Mouse (Mus musculus) CH12.LX (cell line): Measurements from ENCODE around the gene Nynrin. TPM values are rescaled to one million over a fixed set of nuclear protein-coding genes. Genes with fewer than 3 reads are reported as not detected.

Experiments
- DNase-seq: peaks from one replicate; pipeline ENCODE4 v3.0.0-alpha.2; 2013; ENCODE audit errors: extremely low read depth
- H3K27ac ChIP-seq: 2 replicates; pipeline ENCODE4 v1.5.1; 2012; ENCODE audit warnings: low read depth, mild to moderate bottlenecking, control low read depth, moderate library complexity; ENCODE audit not compliant: insufficient read depth
- H3K27me3 ChIP-seq: replicated peaks from 2 replicates; pipeline ENCODE3; 2012; ENCODE audit warnings: inconsistent platforms
- H3K36me3 ChIP-seq, 2 experiments: replicated peaks in 1 of 2; 2 replicates each; pipeline versions ENCODE3 to v1.6.1; 2012; ENCODE audit warnings: inconsistent platforms in 1 of 2, low read length in 1 of 2, mild to moderate bottlenecking in 1 of 2, mixed read lengths in 1 of 2, moderate library complexity in 1 of 2; ENCODE audit not compliant: control insufficient read depth in 1 of 2, insufficient read depth in 1 of 2
- H3K4me1 ChIP-seq, 2 experiments: 2 replicates each; pipeline ENCODE4 v1.6.1; 2012; ENCODE audit warnings: inconsistent platforms in 1 of 2, moderate library complexity in 1 of 2; ENCODE audit not compliant: insufficient read depth in 2 of 2, control insufficient read depth in 1 of 2
- H3K4me2 ChIP-seq: 2 replicates; pipeline ENCODE4 v1.6.1; 2012; ENCODE audit warnings: low read depth, mild to moderate bottlenecking, control low read depth; ENCODE audit not compliant: poor library complexity, insufficient read depth, severe bottlenecking
- H3K4me3 ChIP-seq, 3 experiments: fragments of 150-350 bp in 1 of 3; sonication (generic) in 1 of 3; replicated peaks in 1 of 3; 2 replicates each; pipeline versions ENCODE3 to v1.5.1; 2011 to 2012; ENCODE audit warnings: low read depth in 2 of 3, low read length in 2 of 3, mild to moderate bottlenecking in 2 of 3, moderate library complexity in 2 of 3, control low read depth in 1 of 3, improper control_type of control experiment in 1 of 3, inconsistent platforms in 1 of 3, mixed read lengths in 1 of 3; ENCODE audit not compliant: poor library complexity in 1 of 3
- H3K79me2 ChIP-seq: replicated peaks from 2 replicates; pipeline ENCODE4 v1.6.1; 2012; ENCODE audit warnings: mild to moderate bottlenecking, moderate library complexity; ENCODE audit not compliant: control insufficient read depth, poor library complexity, insufficient read depth, severe bottlenecking; ENCODE audit errors: extremely low read depth
- H3K9ac ChIP-seq: 2 replicates; pipeline ENCODE4 v1.6.1; 2012; ENCODE audit warnings: low read depth, mild to moderate bottlenecking, control low read depth, moderate library complexity; ENCODE audit not compliant: insufficient read depth
- H3K9me3 ChIP-seq: replicated peaks from 2 replicates; pipeline ENCODE3; 2012; ENCODE audit warnings: low read length, inconsistent platforms, mixed read lengths
- CHD1 ChIP-seq: IDR thresholded peaks from 2 replicates; pipeline ENCODE4 v1.6.1; 2012; ENCODE audit warnings: low read depth, low read length, improper control_type of control experiment, inconsistent platforms
- CHD2 ChIP-seq: IDR thresholded peaks from 2 replicates; pipeline ENCODE4 v1.6.1; 2011; ENCODE audit warnings: low read length, improper control_type of control experiment
- CTCF ChIP-seq, 2 experiments: IDR thresholded peaks in 1 of 2; conservative IDR thresholded peaks in 1 of 2; 2 replicates each; pipeline ENCODE4 v1.5.1; 2011 to 2012; ENCODE audit warnings: low read depth in 2 of 2, low read length in 2 of 2, improper control_type of control experiment in 1 of 2, inconsistent platforms in 1 of 2, mild to moderate bottlenecking in 1 of 2, moderate library complexity in 1 of 2
- ELF1 ChIP-seq: IDR thresholded peaks from 2 replicates; pipeline ENCODE4 v1.6.1; 2014; ENCODE audit warnings: low read depth, mild to moderate bottlenecking, inconsistent platforms, low read length, improper control_type of control experiment
- EP300 ChIP-seq: IDR thresholded peaks from 2 replicates; pipeline ENCODE4 v1.6.1; 2011; ENCODE audit warnings: low read length, improper control_type of control experiment
- GABPA ChIP-seq: IDR thresholded peaks from 2 replicates; pipeline ENCODE4 v1.6.1; 2012; ENCODE audit warnings: low read depth, low read length, improper control_type of control experiment, inconsistent platforms; ENCODE audit not compliant: insufficient replicate concordance
- HCFC1 ChIP-seq: IDR thresholded peaks from 2 replicates; pipeline ENCODE4 v1.6.1; 2012; ENCODE audit warnings: low read depth, mild to moderate bottlenecking, inconsistent platforms, low read length, improper control_type of control experiment
- IRF4 ChIP-seq: IDR thresholded peaks from 2 replicates; pipeline ENCODE4 v1.6.1; 2014; ENCODE audit warnings: low read depth, mild to moderate bottlenecking, inconsistent platforms, low read length, improper control_type of control experiment
- JUN ChIP-seq: IDR thresholded peaks from 2 replicates; pipeline ENCODE4 v1.6.1; 2011; ENCODE audit warnings: low read depth, mild to moderate bottlenecking, low read length, improper control_type of control experiment, moderate library complexity; ENCODE audit not compliant: insufficient read depth
- JUND ChIP-seq: conservative IDR thresholded peaks from 2 replicates; pipeline ENCODE4 v1.6.1; 2011; ENCODE audit warnings: low read depth, low read length, improper control_type of control experiment
- KAT2A ChIP-seq: IDR thresholded peaks from 2 replicates; pipeline ENCODE4 v1.6.1; 2012; ENCODE audit warnings: low read length, improper control_type of control experiment, inconsistent platforms; ENCODE audit not compliant: insufficient replicate concordance
- MAFK ChIP-seq: IDR thresholded peaks from 2 replicates; pipeline ENCODE4 v1.6.1; 2011; ENCODE audit warnings: low read length, improper control_type of control experiment; ENCODE audit not compliant: insufficient replicate concordance
- MAZ ChIP-seq: IDR thresholded peaks from 2 replicates; pipeline ENCODE4 v1.6.1; 2012; ENCODE audit warnings: low read depth, mild to moderate bottlenecking, inconsistent platforms, low read length, improper control_type of control experiment, moderate library complexity
- MEF2A ChIP-seq: IDR thresholded peaks from 2 replicates; pipeline ENCODE4 v1.6.1; 2014; ENCODE audit warnings: low read depth, mild to moderate bottlenecking, inconsistent platforms, low read length, improper control_type of control experiment, borderline replicate concordance
- NELFE ChIP-seq: IDR thresholded peaks from 2 replicates; pipeline ENCODE4 v1.6.1; 2011; ENCODE audit warnings: low read depth, low read length, improper control_type of control experiment
- NRF1 ChIP-seq: IDR thresholded peaks from 2 replicates; pipeline ENCODE4 v1.6.1; 2014; ENCODE audit warnings: low read depth, mild to moderate bottlenecking, inconsistent platforms, low read length, improper control_type of control experiment, moderate library complexity
- PAX5 ChIP-seq: IDR thresholded peaks from 2 replicates; pipeline ENCODE4 v1.6.1; 2012; ENCODE audit warnings: low read length, inconsistent platforms, mixed read lengths
- POLR2A ChIP-seq: IDR thresholded peaks from 2 replicates; pipeline ENCODE4 v1.6.1; 2011; ENCODE audit warnings: low read depth, mild to moderate bottlenecking, improper control_type of control experiment, low read length
- RAD21 ChIP-seq: IDR thresholded peaks from 2 replicates; pipeline ENCODE4 v1.6.1; 2011; ENCODE audit warnings: low read depth, mild to moderate bottlenecking, low read length, improper control_type of control experiment, moderate library complexity
- SMC3 ChIP-seq: IDR thresholded peaks from 2 replicates; pipeline ENCODE4 v1.6.1; 2011; ENCODE audit warnings: low read depth, low read length, improper control_type of control experiment
- TBP ChIP-seq: conservative IDR thresholded peaks from 2 replicates; pipeline ENCODE4 v1.6.1; 2011; ENCODE audit warnings: low read depth, low read length, improper control_type of control experiment
- UBTF ChIP-seq: IDR thresholded peaks from 2 replicates; pipeline ENCODE4 v1.6.1; 2012; ENCODE audit warnings: low read depth, mild to moderate bottlenecking, inconsistent platforms, low read length, improper control_type of control experiment, moderate library complexity
- USF1 ChIP-seq: IDR thresholded peaks from 2 replicates; pipeline ENCODE4 v1.6.1; 2014; ENCODE audit warnings: low read depth, mild to moderate bottlenecking, inconsistent platforms, low read length, improper control_type of control experiment
- ZC3H11A ChIP-seq: IDR thresholded peaks from 2 replicates; pipeline ENCODE4 v1.6.1; 2012; ENCODE audit warnings: low read depth, mild to moderate bottlenecking, inconsistent platforms, low read length, improper control_type of control experiment
- ZMIZ1 ChIP-seq: IDR thresholded peaks from 2 replicates; pipeline ENCODE4 v1.6.1; 2012; ENCODE audit warnings: low read depth, mild to moderate bottlenecking, inconsistent platforms, low read length, improper control_type of control experiment
- ZNF384 ChIP-seq: IDR thresholded peaks from 2 replicates; pipeline ENCODE4 v1.6.1; 2012; ENCODE audit warnings: low read depth, low read length, improper control_type of control experiment, inconsistent platforms
- dilution Hi-C: fragments of 300-500 bp; cut with MboI; formaldehyde crosslinking; loops from 2 replicates; pipeline ENCODE4 v1.14.3; 2020; ENCODE audit warnings: low sequenced_read_pairs; ENCODE audit not compliant: extremely low pct_unique_long_range_greater_than_20kb, extremely low pct_ligation_motif_present
- in situ Hi-C: fragments of 300-500 bp; cut with MboI; formaldehyde crosslinking; loops from 3 replicates; pipeline ENCODE4 v1.14.3; 2019; ENCODE audit warnings: low sequenced_read_pairs, low pct_ligation_motif_present, low pct_unique_long_range_greater_than_20kb, mixed read lengths
- polyA plus RNA-seq: library from polyadenylated mRNA; unstranded; fragments of >175 nt; gene quantifications from 2 replicates; pipeline ENCODE4 v1.2.1, GENCODE M21; 2012; ENCODE audit warnings: low read depth; ENCODE audit not compliant: insufficient read length
- total RNA-seq, 2 experiments: library from RNA; depleted of rRNA; stranded (reverse); fragments of 300-350 nt in 1 of 2; fragments of >200 nt in 1 of 2; gene quantifications; 2 replicates each; pipeline ENCODE4 v1.2.3; 2012 to 2014

Nynrin gene
- total and polyA plus RNA-seq, 3 experiments, result under 0.01 to 0.10 TPM; not detected in 1

- dilution Hi-C loops, result no loop called here
- in situ Hi-C loops, result no loop called here
- H3K36me3 ChIP-seq, result no peaks in the 10 kb centered on the region
- H3K4me2 ChIP-seq, result no peak overlapping the region
- no peaks in the 10 kb centered on the region for H3K79me2 ChIP-seq
- no peaks in the 10 kb centered on the region for H3K9me3 ChIP-seq
- DNase-seq, result no peak
- TF ChIP-seq CHD1 (no peak), CTCF (conservative IDR thresholded peaks at IDR 0.05 in 1 of 2, IDR thresholded peaks at IDR 0.05 in 1 of 2; ENCODE audit: low read depth in 2 of 2, low read length in 2 of 2) (no peak), USF1 (no peak), RAD21 (no peak), ZC3H11A (no peak), NRF1 (no peak), PAX5 (no peak), ZNF384 (no peak), EP300 (no peak), ELF1 (no peak), TBP (no peak), POLR2A (no peak), JUN (no peak), GABPA (no peak), IRF4 (no peak), JUND (no peak), MEF2A (no peak), HCFC1 (no peak), NELFE (no peak)
- TF ChIP-seq, all 38 proteins: peak for 0
- Histone ChIP-seq H3K27me3 (peaks cover 10% of the 10 kb centered on the region), H3K27ac (no peak overlapping the region), H3K9ac (no peak overlapping the region), H3K4me3 (no peak overlapping the region), H3K4me1 (no peaks in the 10 kb centered on the region)
Measured at GRCm38 (mm10) chr14:55834808-55835533, 18.8 kb upstream of the Nynrin start.

GRCm38 (mm10) chr14:55838312-55838711 is 15.5 kb upstream of the Nynrin start:
- Histone ChIP-seq H3K27ac (no peak overlapping the region), H3K4me1 (peaks cover 0 to 7% of the 10 kb centered on the region in 2 experiments; a peak in 2 of 4 replicates), H3K4me2 (no peak overlapping the region), H3K27me3 (no peaks in the 10 kb centered on the region), H3K9me3 (no peaks in the 10 kb centered on the region), H3K4me3 (no peak overlapping the region), H3K79me2 (no peaks in the 10 kb centered on the region), H3K9ac (no peak overlapping the region), H3K36me3 (no peaks in the 10 kb centered on the region)
- dilution Hi-C loops (no loop called here), in situ Hi-C loops (no loop called here)
- DNase-seq, result no peak
- TF ChIP-seq HCFC1, result no peak
- TF ChIP-seq ZNF384, result no peak
- no peak for TF ChIP-seq ZMIZ1
- TF ChIP-seq KAT2A, result no peak
- TF ChIP-seq MAFK, result no peak
- no peak for TF ChIP-seq JUN
- TF ChIP-seq CHD2, result no peak
- no peak for TF ChIP-seq RAD21
- no peak for TF ChIP-seq EP300
- no peak for TF ChIP-seq MEF2A
- no peak for TF ChIP-seq JUND
- TF ChIP-seq UBTF, result no peak
- TF ChIP-seq TBP, result no peak
- no peak for TF ChIP-seq MAZ
- no peak for TF ChIP-seq PAX5
- TF ChIP-seq SMC3, result no peak
- TF ChIP-seq, all 38 proteins: peak for 0
